Mouse (Mus musculus) MEL (cell line): ENCODE measurements at regions not wholly inside any gene's neighbourhood (a gene's known extent, or its start where the extent isn't known, plus 50 kb on each side); places are given as distances from the start of the nearest gene placed in this dataset.

Source experiments
- DNase-seq: peaks from one replicate; pipeline ENCODE4 v3.0.0; 2011; ENCODE audit warnings: low read depth, low spot score
- H3K27ac ChIP-seq: 2 replicates; pipeline ENCODE4 v1.5.1; 2012; ENCODE audit warnings: low read depth, mild to moderate bottlenecking, control low read depth, low read length, moderate library complexity; ENCODE audit not compliant: control insufficient read depth
- H3K27me3 ChIP-seq, 2 experiments: fragments of 150-350 bp in 1 of 2; sonication (generic) in 1 of 2; 2 replicates each; pipeline ENCODE4 v1.6.1; 2012; ENCODE audit warnings: low read length in 2 of 2, mild to moderate bottlenecking in 2 of 2, improper control_type of control experiment in 1 of 2, moderate library complexity in 1 of 2; ENCODE audit not compliant: insufficient read depth in 2 of 2, control insufficient read depth in 1 of 2
- H3K36me3 ChIP-seq, 2 experiments: 2 replicates each; pipeline ENCODE4 v1.6.1; 2012 to 2014; ENCODE audit warnings: low read length in 2 of 2, improper control_type of control experiment in 1 of 2, inconsistent platforms in 1 of 2, mild to moderate bottlenecking in 1 of 2; ENCODE audit not compliant: insufficient read depth in 2 of 2, control insufficient read depth in 1 of 2
- H3K4me1 ChIP-seq, 2 experiments: fragments of 150-350 bp in 1 of 2; sonication (generic) in 1 of 2; 2 replicates each; pipeline ENCODE4 v1.6.1; 2012; ENCODE audit warnings: low read length in 2 of 2, improper control_type of control experiment in 1 of 2, mild to moderate bottlenecking in 1 of 2; ENCODE audit not compliant: insufficient read depth in 2 of 2, control insufficient read depth in 1 of 2
- H3K4me3 ChIP-seq, 2 experiments: fragments of 150-350 bp in 1 of 2; sonication (generic) in 1 of 2; 2 replicates each; pipeline ENCODE4 v1.5.1; 2012; ENCODE audit warnings: low read depth in 2 of 2, low read length in 2 of 2, mild to moderate bottlenecking in 2 of 2, moderate library complexity in 2 of 2, control low read depth in 1 of 2, improper control_type of control experiment in 1 of 2; ENCODE audit not compliant: control insufficient read depth in 1 of 2, insufficient read depth in 1 of 2
- H3K79me2 ChIP-seq: 2 replicates; pipeline ENCODE4 v1.6.1; 2012; ENCODE audit warnings: mild to moderate bottlenecking, low read length, moderate library complexity; ENCODE audit not compliant: control insufficient read depth, poor library complexity, insufficient read depth
- H3K9ac ChIP-seq: 2 replicates; pipeline ENCODE4 v1.6.1; 2012; ENCODE audit warnings: low read depth, mild to moderate bottlenecking, control low read depth, low read length, moderate library complexity; ENCODE audit not compliant: control insufficient read depth, poor library complexity, severe bottlenecking
- H3K9me3 ChIP-seq: fragments of 150-350 bp; sonication (generic); replicated peaks from 2 replicates; pipeline ENCODE4 v1.6.1; 2012; ENCODE audit warnings: mild to moderate bottlenecking, low read length, improper control_type of control experiment, moderate library complexity; ENCODE audit not compliant: insufficient read depth
- BHLHE40 ChIP-seq: IDR thresholded peaks from 2 replicates; pipeline ENCODE4 v1.6.1; 2012; ENCODE audit warnings: low read depth, mild to moderate bottlenecking, inconsistent platforms, low read length, improper control_type of control experiment, borderline replicate concordance
- CHD2 ChIP-seq: IDR thresholded peaks from 2 replicates; pipeline ENCODE4 v1.6.1; 2011; ENCODE audit warnings: low read length, improper control_type of control experiment
- CTCF ChIP-seq, 3 experiments: IDR thresholded peaks in 2 of 3; conservative IDR thresholded peaks in 1 of 3; 2 replicates each; pipeline ENCODE4 v1.5.1; 2011 to 2012; ENCODE audit warnings: low read length in 3 of 3, low read depth in 2 of 3, mild to moderate bottlenecking in 2 of 3, improper control_type of control experiment in 1 of 3, inconsistent platforms in 1 of 3, mixed read lengths in 1 of 3, moderate library complexity in 1 of 3; ENCODE audit not compliant: control insufficient read depth in 1 of 3, insufficient read depth in 1 of 3, poor library complexity in 1 of 3, severe bottlenecking in 1 of 3
- ELF1 ChIP-seq: IDR thresholded peaks from 2 replicates; pipeline ENCODE4 v1.6.1; 2014; ENCODE audit warnings: low read depth, mild to moderate bottlenecking, inconsistent platforms, low read length, improper control_type of control experiment, moderate library complexity
- EP300 ChIP-seq, 2 experiments: IDR thresholded peaks; 2 replicates each; pipeline ENCODE4 v1.6.1; 2011; ENCODE audit warnings: improper control_type of control experiment in 2 of 2, low read length in 2 of 2, low read depth in 1 of 2, mild to moderate bottlenecking in 1 of 2
- GABPA ChIP-seq: IDR thresholded peaks from 2 replicates; pipeline ENCODE4 v1.6.1; 2012; ENCODE audit warnings: low read depth, mild to moderate bottlenecking, inconsistent platforms, low read length, improper control_type of control experiment, moderate library complexity
- KAT2A ChIP-seq: conservative IDR thresholded peaks from 2 replicates; pipeline ENCODE4 v1.6.1; 2012; ENCODE audit warnings: low read depth, low read length, improper control_type of control experiment, inconsistent platforms
- MAFK ChIP-seq: IDR thresholded peaks from 2 replicates; pipeline ENCODE4 v1.6.1; 2011; ENCODE audit warnings: low read depth, mild to moderate bottlenecking, low read length, improper control_type of control experiment, borderline replicate concordance
- MEF2A ChIP-seq: IDR thresholded peaks from 2 replicates; pipeline ENCODE4 v1.6.1; 2014; ENCODE audit warnings: low read depth, mild to moderate bottlenecking, inconsistent platforms, low read length, improper control_type of control experiment; ENCODE audit not compliant: poor library complexity, insufficient replicate concordance, severe bottlenecking; ENCODE audit errors: extremely low read depth
- MXI1 ChIP-seq: IDR thresholded peaks from 2 replicates; pipeline ENCODE4 v1.6.1; 2011; ENCODE audit warnings: mild to moderate bottlenecking, low read depth, low read length, improper control_type of control experiment
- MYC ChIP-seq: IDR thresholded peaks from 2 replicates; pipeline ENCODE4 v1.6.1; 2011; ENCODE audit warnings: low read depth, mild to moderate bottlenecking, low read length, improper control_type of control experiment, moderate library complexity
- NELFE ChIP-seq: IDR thresholded peaks from 2 replicates; pipeline ENCODE4 v1.6.1; 2011; ENCODE audit warnings: low read depth, low read length, improper control_type of control experiment
- NRF1 ChIP-seq: IDR thresholded peaks from 2 replicates; pipeline ENCODE4 v1.6.1; 2014; ENCODE audit warnings: low read depth, mild to moderate bottlenecking, inconsistent platforms, low read length, improper control_type of control experiment, moderate library complexity; ENCODE audit not compliant: poor library complexity, insufficient read depth, severe bottlenecking
- POLR2AphosphoS2 ChIP-seq: IDR thresholded peaks from 2 replicates; pipeline ENCODE4 v1.6.1; 2011; ENCODE audit warnings: low read length, improper control_type of control experiment
- RAD21 ChIP-seq: IDR thresholded peaks from 2 replicates; pipeline ENCODE4 v1.6.1; 2011; ENCODE audit warnings: mild to moderate bottlenecking, low read depth, low read length, improper control_type of control experiment
- RCOR1 ChIP-seq: IDR thresholded peaks from 2 replicates; pipeline ENCODE4 v1.6.1; 2012; ENCODE audit warnings: low read depth, mild to moderate bottlenecking, inconsistent platforms, low read length, improper control_type of control experiment
- SIN3A ChIP-seq: IDR thresholded peaks from 2 replicates; pipeline ENCODE4 v1.6.1; 2012; ENCODE audit warnings: low read length, improper control_type of control experiment, inconsistent platforms
- SMC3 ChIP-seq: IDR thresholded peaks from 2 replicates; pipeline ENCODE4 v1.6.1; 2011; ENCODE audit warnings: low read depth, low read length, improper control_type of control experiment
- TBP ChIP-seq: IDR thresholded peaks from 2 replicates; pipeline ENCODE4 v1.8.0; 2011; ENCODE audit warnings: low read depth, low read length, improper control_type of control experiment
- USF2 ChIP-seq, 2 experiments: IDR thresholded peaks; 2 replicates each; pipeline ENCODE4 v1.6.1; 2011 to 2012; ENCODE audit warnings: improper control_type of control experiment in 2 of 2, low read length in 2 of 2, borderline replicate concordance in 1 of 2, inconsistent platforms in 1 of 2, low read depth in 1 of 2, mild to moderate bottlenecking in 1 of 2; ENCODE audit not compliant: insufficient read depth in 1 of 2
- ZC3H11A ChIP-seq: IDR thresholded peaks from 2 replicates; pipeline ENCODE4 v1.6.1; 2012; ENCODE audit warnings: low read depth, mild to moderate bottlenecking, inconsistent platforms, low read length, improper control_type of control experiment
- ZKSCAN1 ChIP-seq: IDR thresholded peaks from 2 replicates; pipeline ENCODE4 v1.6.1; 2012; ENCODE audit warnings: low read depth, mild to moderate bottlenecking, inconsistent platforms, low read length, improper control_type of control experiment, moderate library complexity

DNA sequence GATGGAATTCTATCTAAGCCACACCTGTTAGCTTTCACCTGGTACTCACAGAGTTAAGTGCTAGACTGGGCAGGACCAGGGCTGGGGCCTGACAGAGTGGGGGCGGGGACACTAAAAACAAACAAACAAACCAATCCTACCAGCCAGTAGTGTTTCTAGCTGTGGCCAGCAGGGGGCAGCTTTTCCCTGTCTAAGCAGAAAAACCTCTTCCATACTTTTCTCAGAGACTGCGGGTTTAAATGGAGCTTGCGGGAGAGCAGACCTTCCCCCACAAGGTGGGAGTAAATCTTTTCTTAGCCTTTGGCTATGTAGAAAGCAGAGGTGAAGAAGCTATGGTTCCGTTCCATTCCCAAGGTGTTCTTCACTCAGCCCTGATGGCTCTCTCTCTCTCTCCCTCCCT lies 120.7 kb downstream of the Katnal1 start:
- Histone ChIP-seq H3K4me1 (peaks cover 2 to 19% of the 10 kb centered on the region in 2 experiments; a peak in 3 of 4 replicates), H3K36me3 (peaks cover 0 to 4% of the 10 kb centered on the region in 2 experiments; a peak in 2 of 4 replicates), H3K9ac (no peak overlapping the region), H3K4me3 (no peak overlapping the region), H3K79me2 (no peaks in the 10 kb centered on the region), H3K9me3 (no peaks in the 10 kb centered on the region), H3K27ac (no peak overlapping the region), H3K27me3 (no peaks in the 10 kb centered on the region)
- DNase-seq: peak; percentile 70
- TF ChIP-seq CHD2 (no peak), TBP (no peak), ELF1 (no peak), MAFK (no peak), NRF1 (no peak), POLR2AphosphoS2 (no peak), SIN3A (no peak), RAD21 (peak; percentile 82), ZC3H11A (peak; percentile 62), MEF2A (no peak), CTCF (IDR thresholded peaks at IDR 0.05 in 2 of 3, conservative IDR thresholded peaks at IDR 0.05 in 1 of 3; ENCODE audit: control insufficient read depth in 1 of 3, insufficient read depth in 1 of 3, low read depth in 2 of 3, low read length in 3 of 3, poor library complexity in 1 of 3, severe bottlenecking in 1 of 3) (peak; percentile 61 to 86 (median 77); a peak in 5 of 6 replicates), GABPA (no peak), RCOR1 (no peak), NELFE (no peak), EP300 (IDR thresholded peaks at IDR 0.05; ENCODE audit: low read depth in 1 of 2, low read length in 2 of 2) (no peak), KAT2A (no peak), SMC3 (peak; percentile 80), MYC (no peak), ZKSCAN1 (no peak)

DNA sequence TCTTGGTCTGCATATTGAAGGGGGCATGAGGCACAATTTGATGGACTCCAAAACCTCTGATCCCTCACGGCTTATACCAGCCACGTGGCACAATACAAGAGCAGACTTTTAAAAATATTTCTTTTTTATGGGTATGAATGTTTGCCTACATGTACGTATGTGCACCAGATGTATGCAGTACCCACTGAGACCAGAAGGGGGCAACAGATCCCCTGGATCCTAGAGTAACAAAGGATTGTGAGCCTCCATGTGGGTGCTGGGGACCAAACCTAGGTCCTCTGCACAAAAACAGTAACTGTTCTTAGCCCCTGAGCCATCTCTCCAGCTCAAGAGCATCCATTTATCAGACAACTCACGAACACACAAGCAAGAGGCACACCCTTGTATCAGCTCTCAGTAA lies 121.5 kb downstream of the Katnal1 start:
- no peak for TF ChIP-seq MXI1
- no peak for TF ChIP-seq BHLHE40
- no peak for TF ChIP-seq USF2 (IDR thresholded peaks at IDR 0.05; ENCODE audit: borderline replicate concordance in 1 of 2, insufficient read depth in 1 of 2, low read depth in 1 of 2, low read length in 2 of 2)
- peak; percentile 27 to 47 (median 47); a peak in 5 of 6 replicates for TF ChIP-seq CTCF (IDR thresholded peaks at IDR 0.05 in 2 of 3, conservative IDR thresholded peaks at IDR 0.05 in 1 of 3; ENCODE audit: control insufficient read depth in 1 of 3, insufficient read depth in 1 of 3, low read depth in 2 of 3, low read length in 3 of 3, poor library complexity in 1 of 3, severe bottlenecking in 1 of 3)
- peak; percentile 39 for DNase-seq

More for the DNA sequence above, 121.5 kb downstream of the Katnal1 start:
- Histone ChIP-seq H3K27me3 (no peaks in the 10 kb centered on the region; a peak in 1 of 4 replicates), H3K36me3 (peaks cover 0 to 7% of the 10 kb centered on the region in 2 experiments; a peak in 2 of 4 replicates), H3K4me3 (no peak overlapping the region), H3K9ac (no peak overlapping the region), H3K79me2 (no peaks in the 10 kb centered on the region), H3K27ac (no peak overlapping the region), H3K9me3 (no peaks in the 10 kb centered on the region), H3K4me1 (peaks cover 2 to 24% of the 10 kb centered on the region in 2 experiments; a peak in 3 of 4 replicates)
